Mouse (Mus musculus): ENCODE data around the gene Rin3. TPM values are rescaled to one million over a fixed set of nuclear protein-coding genes. Genes with fewer than 3 reads are reported as not detected.
"Not testable (repeated sequence)": the region's sequence is repeated elsewhere in the genome, so short reads cannot be mapped to it uniquely, and the experiment has no call there.

Gene Rin3
- total RNA-seq, 2 experiments from 2014 or later, result 23.1 to 26.1 TPM

- intact Hi-C loops (cut with DNase I), result no loop called here
- DNase-seq, result peak; percentile 58 to 73
Measured at GRCm38 (mm10) chr12:102275833-102276443, 6.9 kb upstream of the Rin3 start.

GRCm38 (mm10) chr12:102280290-102280689 lies 2.6 kb upstream of the Rin3 start:
- intact Hi-C loops (cut with DNase I); DNase-seq: not testable (repeated sequence)

GRCm38 (mm10) chr12:102280867-102281503 lies 1.9 kb upstream of the Rin3 start:
- DNase-seq, result no peak
- intact Hi-C loops (cut with DNase I), result no loop called here

GRCm38 (mm10) chr12:102282126-102282525 lies 722 bp upstream of the Rin3 start:
- DNase-seq, result no peak
- intact Hi-C loops (cut with DNase I), result no loop called here

GRCm38 (mm10) chr12:102283483-102284266 lies 827 bp downstream of the Rin3 start:
- DNase-seq, result peak; percentile 78 to 79
- intact Hi-C loops (cut with DNase I), result loop anchor here (2.0 kb wide), 1 partner anchor 37 kb away; no protein-coding TSS in a partner anchor

- intact Hi-C loops (cut with DNase I), result loop anchor here (2.0 kb wide), 1 partner anchor 37 kb away; no protein-coding TSS in a partner anchor
- no peak for DNase-seq
Measured at GRCm38 (mm10) chr12:102284267-102284610, 1.4 kb downstream of the Rin3 start.

GRCm38 (mm10) chr12:102284618-102285159 lies 1.8 kb downstream of the Rin3 start:
- DNase-seq, result no peak
- intact Hi-C loops (cut with DNase I), result loop anchor here (2.0 kb wide), 1 partner anchor 36 kb away; no protein-coding TSS in a partner anchor

- DNase-seq, result no peak
- intact Hi-C loops (cut with DNase I), result loop anchor here (2.0 kb wide), 1 partner anchor 35 kb away; no protein-coding TSS in a partner anchor
Measured at GRCm38 (mm10) chr12:102285318-102285717, 2.5 kb downstream of the Rin3 start.

- DNase-seq, result no peak
- intact Hi-C loops (cut with DNase I), result loop anchor here (2.0 kb wide), 1 partner anchor 35 kb away; no protein-coding TSS in a partner anchor
Measured at GRCm38 (mm10) chr12:102285779-102286178, 2.9 kb downstream of the Rin3 start.

GRCm38 (mm10) chr12:102286681-102287414 lies 4.0 kb downstream of the Rin3 start:
- DNase-seq, result peak; percentile 64 to 72
- intact Hi-C loops (cut with DNase I), result no loop called here

GRCm38 (mm10) chr12:102287904-102288602 lies 5.2 kb downstream of the Rin3 start:
- no peak for DNase-seq
- intact Hi-C loops (cut with DNase I), result no loop called here

- no peak for DNase-seq
- intact Hi-C loops (cut with DNase I), result no loop called here
Measured at GRCm38 (mm10) chr12:102288846-102289245, 6.0 kb downstream of the Rin3 start.

- DNase-seq, result no peak
- intact Hi-C loops (cut with DNase I), result no loop called here
Measured at GRCm38 (mm10) chr12:102289568-102289967, 6.7 kb downstream of the Rin3 start.

- DNase-seq, result no peak
- intact Hi-C loops (cut with DNase I), result no loop called here
Measured at GRCm38 (mm10) chr12:102290662-102291061, 7.8 kb downstream of the Rin3 start.

- intact Hi-C loops (cut with DNase I), result no loop called here
- DNase-seq, result no peak
Measured at GRCm38 (mm10) chr12:102291686-102292085, 8.8 kb downstream of the Rin3 start.

- DNase-seq, result no peak
Measured at GRCm38 (mm10) chr12:102292501-102293215, 9.8 kb downstream of the Rin3 start.

GRCm38 (mm10) chr12:102294634-102295033 lies 11.8 kb downstream of the Rin3 start:
- DNase-seq, result no peak
- intact Hi-C loops (cut with DNase I), result no loop called here

More at GRCm38 (mm10) chr12:102292501-102293215, 9.8 kb downstream of the Rin3 start:
- intact Hi-C loops (cut with DNase I), result no loop called here

- DNase-seq, result no peak
- intact Hi-C loops (cut with DNase I), result no loop called here
Measured at GRCm38 (mm10) chr12:102295230-102295629, 12.4 kb downstream of the Rin3 start.

- intact Hi-C loops (cut with DNase I), result no loop called here
- no peak for DNase-seq
Measured at GRCm38 (mm10) chr12:102295662-102296061, 12.8 kb downstream of the Rin3 start.
